Mouse (Mus musculus): ENCODE results near the gene Shank1. TPM values are rescaled to one million over a fixed set of nuclear protein-coding genes. Genes with fewer than 3 reads are reported as not detected.
A peak's percentile ranks its signal among the peaks of the same experiment; 100 is the strongest.

Shank1 gene
- polyA plus RNA-seq, 1 experiment from 2014 or later: 1.5 TPM

GRCm38 (mm10) chr7:44359908-44360672, 50.0 kb downstream of the Shank1 start:
- H3K4me1 ChIP-seq (ENCODE audit: insufficient read depth, low read length): peaks cover 37% of the 10 kb centered on the region
- H3K9me3 ChIP-seq (ENCODE audit: low read length): no peaks in the 10 kb centered on the region; the same call in 1 of the 2 replicates
- peak; percentile 72 for ATAC-seq (ENCODE audit: low FRiP score, low TSS enrichment)
- H3K27me3 ChIP-seq (ENCODE audit: insufficient read depth, low read length): peaks cover 63% of the 10 kb centered on the region
- H3K4me3 ChIP-seq (ENCODE audit: low read length): peak overlapping the region; percentile 59
- H3K9ac ChIP-seq (replicated peaks; ENCODE audit: low read length): peak overlapping the region; percentile 67
- H3K4me2 ChIP-seq (replicated peaks; ENCODE audit: low read depth, low read length): peak overlapping the region; percentile 83
- WGBS: under 1% methylated on average over 54 of the region's 54 CpGs
- peak overlapping the region; percentile 46; the same call in 1 of the 2 replicates for H3K27ac ChIP-seq (ENCODE audit: low read length)
- H3K36me3 ChIP-seq (ENCODE audit: insufficient read depth, low read length): no peaks in the 10 kb centered on the region

- Histone ChIP-seq H3K4me3 (ENCODE audit: low read length) (peak overlapping the region; percentile 59), H3K4me1 (ENCODE audit: insufficient read depth, low read length) (peaks cover 37% of the 10 kb centered on the region), H3K27ac (ENCODE audit: low read length) (no peak overlapping the region), H3K9me3 (ENCODE audit: low read length) (no peaks in the 10 kb centered on the region; the same call in 1 of the 2 replicates), H3K9ac (replicated peaks; ENCODE audit: low read length) (peak overlapping the region; percentile 65; the same call in 1 of the 2 replicates), H3K36me3 (ENCODE audit: insufficient read depth, low read length) (no peaks in the 10 kb centered on the region), H3K4me2 (replicated peaks; ENCODE audit: low read depth, low read length) (peak overlapping the region; percentile 83), H3K27me3 (ENCODE audit: insufficient read depth, low read length) (peaks cover 56% of the 10 kb centered on the region)
- 3% methylated on average over 21 of the region's 21 CpGs for WGBS
- ATAC-seq (ENCODE audit: low FRiP score, low TSS enrichment): peak; percentile 21; the same call in 1 of the 2 replicates
Observed at GRCm38 (mm10) chr7:44360792-44361301, 50.8 kb downstream of the Shank1 start.

DNA sequence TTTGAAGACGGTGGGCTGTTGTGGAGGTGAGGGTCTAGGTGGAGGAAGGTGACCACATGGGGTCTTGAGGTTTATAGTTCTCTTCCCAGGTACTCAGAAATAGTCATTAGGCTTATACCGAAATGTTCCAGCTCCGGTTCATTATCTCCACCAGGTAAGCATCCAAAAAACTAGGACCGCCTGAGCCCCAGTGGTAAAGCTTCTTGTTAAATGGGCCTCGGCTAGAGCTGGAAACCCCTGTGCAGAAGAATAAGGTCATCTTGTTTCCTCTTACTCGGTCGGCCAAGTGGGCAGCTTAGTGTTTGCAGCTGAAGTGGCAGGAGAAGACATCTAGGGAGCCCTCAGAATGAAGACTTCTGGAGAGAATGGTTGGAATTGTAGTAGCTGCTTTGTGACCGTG, 62.6 kb downstream of the Shank1 start:
- no peaks in the 10 kb centered on the region for H3K27me3 ChIP-seq (ENCODE audit: insufficient read depth, low read length)
- no peaks in the 10 kb centered on the region for H3K9me3 ChIP-seq (ENCODE audit: low read length)
- H3K4me2 ChIP-seq (replicated peaks; ENCODE audit: low read depth, low read length): no peak overlapping the region
- no peaks in the 10 kb centered on the region for H3K36me3 ChIP-seq (ENCODE audit: insufficient read depth, low read length)
- peaks cover 12% of the 10 kb centered on the region; the same call in 1 of the 2 replicates for H3K4me1 ChIP-seq (ENCODE audit: insufficient read depth, low read length)
- H3K9ac ChIP-seq (replicated peaks; ENCODE audit: low read length): no peak overlapping the region
- 91% methylated on average over 8 of the region's 8 CpGs for WGBS
- H3K27ac ChIP-seq (ENCODE audit: low read length): no peak overlapping the region
- no peak overlapping the region for H3K4me3 ChIP-seq (ENCODE audit: low read length)
- ATAC-seq (ENCODE audit: low FRiP score, low TSS enrichment): no peak

DNA sequence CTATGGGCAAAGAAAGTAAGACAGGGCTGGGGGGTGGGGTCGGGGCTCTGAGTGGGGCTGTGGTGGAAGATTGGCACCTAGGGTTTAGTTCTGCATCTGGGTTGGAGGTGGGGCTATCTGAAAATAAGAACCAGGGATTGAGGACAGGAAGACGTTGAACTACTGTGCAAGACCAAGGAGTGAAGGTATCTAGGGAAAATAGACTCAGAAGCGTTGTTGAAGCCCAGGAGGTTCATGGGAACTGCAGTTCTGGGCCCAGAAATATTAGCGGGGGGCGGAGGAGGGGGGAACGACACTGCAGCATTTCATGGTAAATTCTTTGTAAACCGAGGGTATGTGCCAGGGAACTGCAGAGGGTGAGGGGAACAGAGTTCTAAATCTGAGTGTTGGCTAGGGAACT, 63.4 kb downstream of the Shank1 start:
- H3K4me1 ChIP-seq (ENCODE audit: insufficient read depth, low read length): peaks cover 13% of the 10 kb centered on the region; the same call in 1 of the 2 replicates
- peak overlapping the region; percentile 76 for H3K4me2 ChIP-seq (replicated peaks; ENCODE audit: low read depth, low read length)
- WGBS: 9% methylated on average over 7 of the region's 7 CpGs
- H3K36me3 ChIP-seq (ENCODE audit: insufficient read depth, low read length): no peaks in the 10 kb centered on the region
- no peaks in the 10 kb centered on the region for H3K9me3 ChIP-seq (ENCODE audit: low read length)
- no peak overlapping the region for H3K27ac ChIP-seq (ENCODE audit: low read length)
- H3K27me3 ChIP-seq (ENCODE audit: insufficient read depth, low read length): no peaks in the 10 kb centered on the region
- H3K9ac ChIP-seq (replicated peaks; ENCODE audit: low read length): peak overlapping the region; percentile 64
- peak; percentile 50 for ATAC-seq (ENCODE audit: low FRiP score, low TSS enrichment)
- peak overlapping the region; percentile 63 for H3K4me3 ChIP-seq (ENCODE audit: low read length)

DNA sequence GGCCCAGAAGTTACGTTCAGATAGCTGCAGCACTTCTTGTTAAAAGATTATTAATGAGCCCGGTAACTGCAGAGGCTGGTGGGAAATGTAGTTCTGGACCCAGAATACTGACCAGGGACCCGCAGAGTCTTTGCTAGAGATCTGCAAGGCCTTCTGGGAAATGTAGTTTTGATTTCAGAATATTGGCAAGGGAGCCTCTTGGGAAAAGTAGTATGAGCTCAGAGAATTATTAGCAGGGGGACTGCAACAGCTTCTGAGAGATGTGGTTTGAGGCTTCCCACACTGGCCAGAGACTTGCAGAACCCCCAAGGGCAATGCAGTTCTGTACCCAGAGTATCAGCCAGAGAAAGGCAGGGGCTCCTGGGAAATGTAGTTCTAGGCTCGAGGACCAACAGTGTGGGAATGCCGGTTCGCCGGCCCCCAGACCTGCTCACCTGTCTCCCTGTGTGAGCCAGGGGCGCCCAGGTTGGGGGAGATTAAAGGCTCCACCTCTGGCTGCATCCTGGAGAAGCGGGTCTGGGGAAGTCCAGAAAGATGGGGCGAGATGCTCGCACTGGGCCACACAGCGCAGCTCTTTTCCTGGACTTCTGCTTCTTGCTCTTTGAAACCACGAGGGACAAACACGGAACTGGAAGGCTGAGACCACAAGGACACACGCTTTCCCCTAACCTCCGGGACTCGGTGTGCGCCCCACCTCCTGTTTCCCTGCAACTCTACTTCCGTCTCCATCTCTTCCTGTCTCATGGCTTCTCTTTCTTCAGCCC, 64.0 kb downstream of the Shank1 start:
- H3K4me1 ChIP-seq (ENCODE audit: insufficient read depth, low read length): peaks cover 15% of the 10 kb centered on the region; the same call in 1 of the 2 replicates
- peak overlapping the region; percentile 54; the same call in 1 of the 2 replicates for H3K27ac ChIP-seq (ENCODE audit: low read length)
- no peaks in the 10 kb centered on the region for H3K36me3 ChIP-seq (ENCODE audit: insufficient read depth, low read length)
- 0% methylated on average over 19 of the region's 19 CpGs for WGBS
- peak; percentile 94 for ATAC-seq (ENCODE audit: low FRiP score, low TSS enrichment)
- H3K9ac ChIP-seq (replicated peaks; ENCODE audit: low read length): peak overlapping the region; percentile 72
- H3K27me3 ChIP-seq (ENCODE audit: insufficient read depth, low read length): no peaks in the 10 kb centered on the region
- no peaks in the 10 kb centered on the region for H3K9me3 ChIP-seq (ENCODE audit: low read length)
- peak overlapping the region; percentile 63 for H3K4me3 ChIP-seq (ENCODE audit: low read length)
- H3K4me2 ChIP-seq (replicated peaks; ENCODE audit: low read depth, low read length): peak overlapping the region; percentile 76

DNA sequence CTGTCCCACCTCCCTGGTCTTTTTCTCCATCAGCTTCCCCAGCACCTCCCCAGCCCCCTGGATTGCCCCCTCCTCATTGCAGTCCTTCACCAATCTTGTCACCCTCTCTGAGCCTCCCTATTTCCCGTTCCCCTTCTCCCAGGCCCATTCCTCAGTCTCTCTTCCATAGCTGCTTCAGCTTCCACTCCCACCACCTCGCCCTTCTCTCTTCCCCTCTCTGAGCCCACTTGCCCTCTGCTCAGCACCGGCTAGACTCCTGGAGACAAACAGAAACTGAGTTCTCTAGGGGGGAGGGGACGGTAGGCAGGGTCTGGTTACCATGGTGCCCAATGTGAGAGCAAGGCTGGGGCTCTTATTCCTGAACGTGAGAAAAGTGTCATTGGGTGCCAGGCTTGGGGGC, 64.7 kb downstream of the Shank1 start:
- Histone ChIP-seq H3K9ac (replicated peaks; ENCODE audit: low read length) (peak overlapping the region; percentile 72), H3K4me2 (replicated peaks; ENCODE audit: low read depth, low read length) (peak overlapping the region; percentile 76), H3K9me3 (ENCODE audit: low read length) (no peaks in the 10 kb centered on the region), H3K36me3 (ENCODE audit: insufficient read depth, low read length) (no peaks in the 10 kb centered on the region), H3K27me3 (ENCODE audit: insufficient read depth, low read length) (no peaks in the 10 kb centered on the region), H3K27ac (ENCODE audit: low read length) (peak overlapping the region; percentile 54; the same call in 1 of the 2 replicates), H3K4me3 (ENCODE audit: low read length) (peak overlapping the region; percentile 63), H3K4me1 (ENCODE audit: insufficient read depth, low read length) (peaks cover 15% of the 10 kb centered on the region; the same call in 1 of the 2 replicates)
- ATAC-seq (ENCODE audit: low FRiP score, low TSS enrichment): peak; percentile 19; the same call in 1 of the 2 replicates
- WGBS: 2% methylated on average over 5 of the region's 5 CpGs

DNA sequence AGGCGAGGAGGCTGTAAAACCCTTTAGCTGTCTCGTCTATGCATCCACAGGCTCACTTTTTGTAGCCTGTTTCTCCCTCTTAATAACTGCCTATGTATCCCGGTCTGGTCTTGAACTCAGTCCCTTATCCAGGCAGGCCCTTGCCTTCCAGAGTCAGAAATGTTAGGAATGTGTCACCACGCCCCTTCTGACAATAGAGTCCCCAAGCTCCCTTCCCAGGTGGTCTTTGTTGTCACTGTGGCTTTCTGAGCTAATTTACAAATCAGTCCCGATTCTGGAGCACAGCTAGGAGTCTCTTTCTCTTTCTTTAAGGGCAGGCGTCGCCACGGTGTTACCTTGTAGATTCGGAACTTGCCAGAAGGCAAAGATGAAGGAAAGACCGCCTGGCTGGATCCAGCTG, 65.2 kb downstream of the Shank1 start:
- ATAC-seq (ENCODE audit: low FRiP score, low TSS enrichment): no peak
- H3K4me3 ChIP-seq (ENCODE audit: low read length): peak overlapping the region; percentile 63
- H3K36me3 ChIP-seq (ENCODE audit: insufficient read depth, low read length): no peaks in the 10 kb centered on the region
- 8% methylated on average over 10 of the region's 10 CpGs for WGBS
- H3K4me2 ChIP-seq (replicated peaks; ENCODE audit: low read depth, low read length): peak overlapping the region; percentile 76
- no peaks in the 10 kb centered on the region for H3K27me3 ChIP-seq (ENCODE audit: insufficient read depth, low read length)
- H3K4me1 ChIP-seq (ENCODE audit: insufficient read depth, low read length): peaks cover 15% of the 10 kb centered on the region; the same call in 1 of the 2 replicates
- H3K9me3 ChIP-seq (ENCODE audit: low read length): no peaks in the 10 kb centered on the region
- H3K27ac ChIP-seq (ENCODE audit: low read length): no peak overlapping the region
- H3K9ac ChIP-seq (replicated peaks; ENCODE audit: low read length): peak overlapping the region; percentile 72

- Histone ChIP-seq H3K9me3 (ENCODE audit: low read length) (peaks cover 4% of the 10 kb centered on the region; the same call in 1 of the 2 replicates), H3K4me3 (ENCODE audit: low read length) (no peak overlapping the region), H3K36me3 (ENCODE audit: insufficient read depth, low read length) (no peaks in the 10 kb centered on the region), H3K9ac (replicated peaks; ENCODE audit: low read length) (no peak overlapping the region), H3K27me3 (ENCODE audit: insufficient read depth, low read length) (no peaks in the 10 kb centered on the region), H3K27ac (ENCODE audit: low read length) (no peak overlapping the region), H3K4me1 (ENCODE audit: insufficient read depth, low read length) (peaks cover 15% of the 10 kb centered on the region; the same call in 1 of the 2 replicates), H3K4me2 (replicated peaks; ENCODE audit: low read depth, low read length) (no peak overlapping the region)
- no peak for ATAC-seq (ENCODE audit: low FRiP score, low TSS enrichment)
- WGBS: 69% methylated on average over 3 of the region's 3 CpGs
Observed at GRCm38 (mm10) chr7:44375793-44376192, 65.7 kb downstream of the Shank1 start.

- no peak for ATAC-seq (ENCODE audit: low FRiP score, low TSS enrichment)
- H3K27ac ChIP-seq (ENCODE audit: low read length): no peak overlapping the region
- no peaks in the 10 kb centered on the region for H3K36me3 ChIP-seq (ENCODE audit: insufficient read depth, low read length)
- WGBS: 37% methylated on average over 4 of the region's 4 CpGs
- H3K4me3 ChIP-seq (ENCODE audit: low read length): no peak overlapping the region
- peaks cover 14% of the 10 kb centered on the region; the same call in 1 of the 2 replicates for H3K4me1 ChIP-seq (ENCODE audit: insufficient read depth, low read length)
- H3K27me3 ChIP-seq (ENCODE audit: insufficient read depth, low read length): peaks cover 11% of the 10 kb centered on the region; the same call in 1 of the 2 replicates
- H3K4me2 ChIP-seq (replicated peaks; ENCODE audit: low read depth, low read length): no peak overlapping the region
- H3K9me3 ChIP-seq (ENCODE audit: low read length): peaks cover 4% of the 10 kb centered on the region; the same call in 1 of the 2 replicates
- H3K9ac ChIP-seq (replicated peaks; ENCODE audit: low read length): no peak overlapping the region
Observed at GRCm38 (mm10) chr7:44378290-44378689, 68.2 kb downstream of the Shank1 start.
